Mouse (Mus musculus): Measurements from ENCODE around the gene Syce1l.

- TF ChIP-seq POLR2A (IDR thresholded peaks at IDR 0.05; ENCODE audit: low read depth, low read length): no peak
- no peak for TF ChIP-seq CTCF (conservative IDR thresholded peaks at IDR 0.05 in 1 of 2, IDR thresholded peaks at IDR 0.05 in 1 of 2; ENCODE audit: low read depth in 2 of 2, low read length in 2 of 2)
Measured at GRCm38 (mm10) chr8:113640357-113640756, 2.7 kb upstream of the Syce1l start.

All from CH12.LX (cell line).